Mouse (Mus musculus) Patski (cell line): ENCODE measurements around the gene Tmem256. TPM values are rescaled to one million over a fixed set of nuclear protein-coding genes. Genes with fewer than 3 reads are reported as not detected.
"Not testable (repeated sequence)": the region's sequence is repeated elsewhere in the genome, so short reads cannot be mapped to it uniquely, and the experiment has no call there.

Experiments
- ATAC-seq: fragments of 100-300 bp; one replicate; pipeline ENCODE4 v1.8.0; 2021
- CTCF ChIA-PET: fragments of 350-600 bp; sonication (Branson Sonifier 250); formaldehyde crosslinking; loops from one replicate; lab custom pipeline; 2022; ENCODE audit warnings: inconsistent platforms; lab: Charles Lee
- POLR2A ChIA-PET: fragments of 350-600 bp; sonication (Branson Sonifier 250); formaldehyde crosslinking; loops from one replicate; lab custom pipeline; 2022; ENCODE audit warnings: antibody characterized with exemption, inconsistent platforms; lab: Charles Lee
- DNase-seq: peaks from one replicate; pipeline ENCODE4 v3.0.0-alpha.2; 2011; ENCODE audit warnings: low read depth, low spot score
- H3K27me3 ChIP-seq: fragments of 371-371 bp; one replicate; pipeline ENCODE4 v1.5.1; 2021
- CTCF ChIP-seq: fragments of 100-300 bp; IDR thresholded peaks from one replicate; pipeline ENCODE4 v1.5.1; 2021
- in situ Hi-C: fragments of 300-500 bp; cut with MboI; formaldehyde crosslinking; loops from 3 replicates; pipeline ENCODE4 v1.11.1; 2018; ENCODE audit warnings: low pct_unique_long_range_greater_than_20kb, mixed read lengths
- polyA plus RNA-seq: library from polyadenylated mRNA; unstranded; gene quantifications from one replicate; pipeline ENCODE4 v1.2.3, GENCODE M21; 2021

Gene Tmem256
- polyA plus RNA-seq, 1 experiment from 2014 or later = 158 TPM

GRCm38 (mm10) chr11:69853994-69854393 is 15.7 kb downstream of the Tmem256 start:
- no peak for DNase-seq

GRCm38 (mm10) chr11:69854680-69855079 is 16.4 kb downstream of the Tmem256 start:
- in situ Hi-C loops = no loop called here
- peaks cover 6% of the 10 kb centered on the region for H3K27me3 ChIP-seq
- no peak for TF ChIP-seq CTCF
- CTCF ChIA-PET = interaction anchor here (1.4 kb wide), 1 partner anchor 49 kb away, joined by 3 read pairs; the partner anchor contains the start of gene Tmem102
- POLR2A ChIA-PET = interaction anchor here (1.5 kb wide), 1 partner anchor 16 kb away, joined by 3 read pairs; the partner anchor contains the start of gene Tmem256
- DNase-seq = no peak
- ATAC-seq = no peak

More at GRCm38 (mm10) chr11:69853994-69854393, 15.7 kb downstream of the Tmem256 start:
- CTCF ChIA-PET = interaction anchor here (1.4 kb wide), 1 partner anchor 48 kb away, joined by 3 read pairs; the partner anchor contains the start of gene Tmem102
- POLR2A ChIA-PET = interaction anchor here (1.5 kb wide), 1 partner anchor 15 kb away, joined by 3 read pairs; the partner anchor contains the start of gene Tmem256
- in situ Hi-C loops = no loop called here
- ATAC-seq = no peak
- peaks cover 5% of the 10 kb centered on the region for H3K27me3 ChIP-seq
- TF ChIP-seq CTCF = no peak

- no peak for TF ChIP-seq CTCF
- in situ Hi-C loops = no loop called here
- no peak for ATAC-seq
- ChIA-PET CTCF (interaction anchor here (1.4 kb wide), 1 partner anchor 50 kb away, joined by 3 read pairs; the partner anchor contains the start of gene Tmem102), POLR2A (interaction anchor here (0.5 to 1.5 kb wide), 2 partner anchors 17 to 798 kb away, joined by 3 read pairs; partner anchors contain the start of gene Tmem256)
- H3K27me3 ChIP-seq = peaks cover 13% of the 10 kb centered on the region
- no peak for DNase-seq
Measured at GRCm38 (mm10) chr11:69855347-69855746, 17.0 kb downstream of the Tmem256 start.

- no peak for TF ChIP-seq CTCF
- no peak for ATAC-seq
- in situ Hi-C loops = no loop called here
- ChIA-PET POLR2A (no interaction called here), CTCF (no interaction called here)
- peaks cover 18% of the 10 kb centered on the region for H3K27me3 ChIP-seq
- no peak for DNase-seq
Measured at GRCm38 (mm10) chr11:69858113-69858998, 20.0 kb downstream of the Tmem256 start, which contains the start of gene Tnk1. Gene Tnk1 (minus strand): TSS chr11:69858730.

GRCm38 (mm10) chr11:69863729-69864128 is 25.4 kb downstream of the Tmem256 start:
- POLR2A ChIA-PET, ATAC-seq, CTCF ChIA-PET, in situ Hi-C loops, DNase-seq: not testable (repeated sequence)
- H3K27me3 ChIP-seq = peaks cover 21% of the 10 kb centered on the region

GRCm38 (mm10) chr11:69864138-69864860 is 26.0 kb downstream of the Tmem256 start:
- in situ Hi-C loops = no loop called here

GRCm38 (mm10) chr11:69865561-69865960 is 27.2 kb downstream of the Tmem256 start:
- ChIA-PET CTCF (interaction anchor here (1.4 kb wide), 1 partner anchor 59 kb away, joined by 3 read pairs; no protein-coding TSS in a partner anchor), POLR2A (no interaction called here)
- in situ Hi-C loops = no loop called here

More at GRCm38 (mm10) chr11:69864138-69864860, 26.0 kb downstream of the Tmem256 start:
- no peak for ATAC-seq
- peaks cover 24% of the 10 kb centered on the region for H3K27me3 ChIP-seq
- ChIA-PET CTCF (interaction anchor here (1.4 kb wide), 1 partner anchor 58 kb away, joined by 3 read pairs; no protein-coding TSS in a partner anchor), POLR2A (no interaction called here)
- no peak for TF ChIP-seq CTCF
- no peak for DNase-seq

GRCm38 (mm10) chr11:69867335-69867734 is 29.0 kb downstream of the Tmem256 start:
- no peak for TF ChIP-seq CTCF
- POLR2A ChIA-PET = no interaction called here
- DNase-seq = no peak
- H3K27me3 ChIP-seq = peaks cover 16% of the 10 kb centered on the region
- CTCF ChIA-PET = interaction anchor here (1.3 kb wide), 1 partner anchor 9 kb away, joined by 3 read pairs; no protein-coding TSS in a partner anchor
- in situ Hi-C loops = no loop called here
- no peak for ATAC-seq

More at GRCm38 (mm10) chr11:69865561-69865960, 27.2 kb downstream of the Tmem256 start:
- TF ChIP-seq CTCF = no peak
- ATAC-seq (no peak), DNase-seq (no peak)
- peaks cover 19% of the 10 kb centered on the region for H3K27me3 ChIP-seq

- ChIA-PET CTCF (no interaction called here), POLR2A (interaction anchor here (1.5 kb wide), 1 partner anchor 20 kb away, joined by 4 read pairs; no protein-coding TSS in a partner anchor)
- in situ Hi-C loops = no loop called here
- H3K27me3 ChIP-seq = peaks cover 10% of the 10 kb centered on the region
- DNase-seq (no peak), ATAC-seq (no peak)
- TF ChIP-seq CTCF = no peak
Measured at GRCm38 (mm10) chr11:69870289-69871069, 32.2 kb downstream of the Tmem256 start.
